Mouse (Mus musculus): ENCODE data around the gene Prmt8. TPM values are rescaled to one million over a fixed set of nuclear protein-coding genes. Genes with fewer than 3 reads are reported as not detected.

Prmt8 gene
- polyA plus RNA-seq, 1 experiment = 55.1 TPM

DNA sequence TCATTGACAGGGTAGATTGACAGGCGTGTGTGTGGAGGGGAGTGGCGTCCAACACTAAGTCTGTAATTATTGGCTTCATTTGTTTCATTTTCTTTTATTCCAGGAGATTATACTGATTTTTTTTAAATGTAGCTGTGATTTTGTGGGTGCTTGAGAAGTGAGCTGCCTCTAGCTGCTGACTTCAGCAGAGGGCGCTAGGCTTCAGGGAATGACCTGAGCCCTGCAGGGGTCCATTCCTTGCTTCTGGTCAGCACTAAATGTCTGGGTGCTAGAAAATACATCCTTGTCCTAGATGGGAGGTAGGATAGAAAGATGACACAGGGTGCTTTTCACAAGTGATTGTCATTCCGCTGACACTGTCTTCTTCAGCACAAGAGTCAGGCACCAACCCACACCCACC, 99.2 kb downstream of the Prmt8 start:
- no peak for DNase-seq (ENCODE audit: extremely low spot score in 1 of 2, low spot score in 1 of 2)

DNA sequence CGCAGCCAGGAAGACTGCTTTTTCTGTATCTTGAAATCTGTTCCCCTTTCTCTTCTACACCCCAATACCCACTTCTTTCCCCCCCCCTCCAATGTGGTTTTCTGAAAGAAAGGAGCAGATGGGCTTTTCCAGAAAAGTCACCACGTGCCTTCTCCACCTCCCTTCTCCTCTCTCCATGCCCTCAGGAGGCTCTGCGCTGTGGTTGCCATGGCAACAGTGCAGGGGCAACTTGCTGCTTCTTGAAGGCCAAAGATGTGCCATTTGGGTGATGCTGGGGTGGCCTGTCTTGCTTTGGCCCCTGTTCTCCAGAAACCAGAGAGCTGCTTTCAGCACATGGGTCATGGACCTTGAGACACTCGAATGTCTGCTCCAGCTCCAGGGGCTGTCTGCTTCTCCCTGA, 100.0 kb downstream of the Prmt8 start:
- DNase-seq (ENCODE audit: extremely low spot score in 1 of 2, low spot score in 1 of 2) = peak; percentile 22 to 43

DNA sequence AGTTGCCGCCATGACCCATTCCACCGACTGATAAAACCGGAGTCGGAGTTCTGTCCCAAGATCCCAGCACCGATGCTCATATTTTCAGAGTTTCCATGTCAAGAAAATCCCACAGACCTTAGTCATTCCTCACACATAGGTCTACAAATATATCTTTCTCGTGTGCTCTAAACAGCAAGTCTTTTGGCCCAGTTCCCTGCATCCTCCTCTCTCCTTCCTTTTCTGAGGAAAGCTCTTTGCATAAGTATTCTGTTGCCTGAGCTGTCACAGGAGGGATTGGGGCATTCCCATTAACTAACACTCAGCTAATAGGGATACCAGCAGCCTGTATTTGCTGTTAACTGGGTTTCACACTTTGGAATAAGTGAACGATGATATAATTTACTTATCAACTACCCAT, 106.0 kb downstream of the Prmt8 start:
- peak; percentile 65 to 88 for DNase-seq (ENCODE audit: extremely low spot score in 1 of 2, low spot score in 1 of 2)

DNA sequence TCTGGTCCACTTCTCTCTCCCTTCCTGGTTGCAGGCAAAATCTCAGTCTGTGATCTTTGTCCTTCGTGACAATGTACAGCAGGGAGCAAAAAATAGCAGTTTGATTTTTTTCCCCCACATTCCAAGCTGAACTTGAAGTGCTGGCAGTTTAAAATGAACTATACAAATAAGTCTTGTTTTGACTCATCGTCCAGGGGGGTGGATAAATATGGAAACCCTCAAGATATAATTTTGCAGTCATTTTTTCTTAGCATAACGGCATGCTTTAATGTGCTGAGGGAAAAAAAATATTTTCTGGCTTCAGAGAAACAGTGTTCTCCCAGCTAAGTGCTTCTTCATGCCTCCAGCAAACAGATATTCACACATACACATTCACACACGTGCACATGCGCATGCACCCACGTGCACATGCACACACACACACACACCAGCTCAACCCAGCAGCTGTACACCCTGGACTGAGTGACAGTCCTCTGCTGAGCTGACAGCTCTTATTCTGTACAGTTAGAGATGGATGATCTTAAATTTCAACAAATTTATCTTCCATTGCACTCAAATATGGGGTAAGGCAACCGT, 107.5 kb downstream of the Prmt8 start:
- DNase-seq (ENCODE audit: extremely low spot score in 1 of 2, low spot score in 1 of 2) = peak; percentile 58 to 63

DNA sequence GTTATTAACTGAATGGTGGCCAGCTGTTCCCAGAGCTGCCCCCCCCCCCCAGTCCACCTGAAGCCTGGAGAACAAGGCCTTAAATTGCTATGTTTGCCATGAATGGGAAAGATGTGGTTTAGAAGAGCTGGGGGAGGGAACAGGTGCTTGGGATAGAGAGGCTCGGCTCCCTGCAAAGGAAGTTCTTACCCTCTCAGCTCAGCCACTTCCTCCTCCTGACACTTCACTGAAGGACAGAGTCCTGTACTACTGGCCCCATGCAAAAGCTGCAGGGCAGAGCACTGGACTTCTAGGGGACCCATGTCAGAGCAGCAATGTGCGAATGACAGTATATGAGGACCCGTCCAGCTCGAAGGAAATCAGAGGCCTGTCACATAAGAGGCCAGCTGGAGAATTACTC, 109.3 kb downstream of the Prmt8 start:
- no peak for DNase-seq (ENCODE audit: extremely low spot score in 1 of 2, low spot score in 1 of 2)

DNA sequence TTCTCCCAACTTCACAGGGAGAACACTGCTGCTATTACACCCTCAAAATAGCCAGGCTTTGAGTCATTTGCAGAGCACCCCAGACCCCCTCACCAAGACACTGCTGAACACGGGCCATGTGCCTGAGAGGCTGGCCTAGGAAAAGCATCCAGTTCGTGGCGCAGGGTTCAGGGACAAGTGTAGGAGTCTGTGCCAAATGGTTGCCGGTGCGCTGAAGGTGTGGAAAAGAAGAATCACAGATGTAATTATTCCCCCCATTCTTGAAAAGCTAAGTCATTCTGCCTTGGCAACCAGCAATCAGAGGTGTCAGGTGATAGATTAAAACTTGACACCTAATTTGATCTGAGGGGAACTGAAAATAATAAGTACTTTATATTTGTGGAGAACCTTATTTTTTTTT, 109.8 kb downstream of the Prmt8 start:
- no peak for DNase-seq (ENCODE audit: extremely low spot score in 1 of 2, low spot score in 1 of 2)

DNA sequence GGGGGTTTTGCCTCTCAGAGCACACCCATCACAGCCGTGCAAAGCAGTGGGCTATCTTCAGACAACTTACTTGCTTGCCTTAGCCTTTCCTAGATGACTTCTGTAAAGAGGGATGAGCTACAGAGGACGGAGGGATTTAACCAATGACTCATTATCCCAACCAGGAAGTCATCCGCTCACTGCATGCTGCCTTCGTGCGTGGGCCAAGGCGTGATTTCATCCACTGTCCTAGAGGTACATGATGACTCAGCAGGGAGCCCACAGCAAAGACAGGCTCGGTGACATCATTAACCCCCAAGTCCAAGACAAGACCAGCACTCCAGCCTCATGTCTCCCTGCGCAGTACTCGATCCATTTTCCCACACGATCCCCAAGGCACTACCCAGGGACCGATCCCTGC, 112.1 kb downstream of the Prmt8 start:
- peak in 1 of 2 experiments; percentile 43 for DNase-seq (ENCODE audit: extremely low spot score in 1 of 2, low spot score in 1 of 2)

DNA sequence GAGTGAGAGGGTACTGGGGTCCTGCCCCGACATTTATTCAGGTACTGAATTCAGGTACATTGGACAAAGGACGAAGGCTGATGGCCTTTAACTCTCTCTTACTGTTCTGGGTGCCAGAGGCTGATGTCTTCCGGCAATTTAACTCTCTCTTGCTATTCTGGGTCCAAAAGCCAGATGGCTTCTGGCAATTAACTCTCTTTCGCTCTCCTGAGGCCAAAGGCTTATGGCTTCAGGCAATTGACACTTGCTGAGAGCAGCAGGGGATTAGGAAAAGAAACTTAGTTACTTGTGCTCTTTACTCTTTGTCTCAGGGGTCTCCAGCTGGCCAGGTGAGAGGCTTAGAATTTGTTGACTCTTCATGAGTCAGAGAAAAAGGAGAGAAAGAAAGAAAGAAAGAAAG, 113.3 kb downstream of the Prmt8 start:
- no peak for DNase-seq (ENCODE audit: extremely low spot score in 1 of 2, low spot score in 1 of 2)

DNA sequence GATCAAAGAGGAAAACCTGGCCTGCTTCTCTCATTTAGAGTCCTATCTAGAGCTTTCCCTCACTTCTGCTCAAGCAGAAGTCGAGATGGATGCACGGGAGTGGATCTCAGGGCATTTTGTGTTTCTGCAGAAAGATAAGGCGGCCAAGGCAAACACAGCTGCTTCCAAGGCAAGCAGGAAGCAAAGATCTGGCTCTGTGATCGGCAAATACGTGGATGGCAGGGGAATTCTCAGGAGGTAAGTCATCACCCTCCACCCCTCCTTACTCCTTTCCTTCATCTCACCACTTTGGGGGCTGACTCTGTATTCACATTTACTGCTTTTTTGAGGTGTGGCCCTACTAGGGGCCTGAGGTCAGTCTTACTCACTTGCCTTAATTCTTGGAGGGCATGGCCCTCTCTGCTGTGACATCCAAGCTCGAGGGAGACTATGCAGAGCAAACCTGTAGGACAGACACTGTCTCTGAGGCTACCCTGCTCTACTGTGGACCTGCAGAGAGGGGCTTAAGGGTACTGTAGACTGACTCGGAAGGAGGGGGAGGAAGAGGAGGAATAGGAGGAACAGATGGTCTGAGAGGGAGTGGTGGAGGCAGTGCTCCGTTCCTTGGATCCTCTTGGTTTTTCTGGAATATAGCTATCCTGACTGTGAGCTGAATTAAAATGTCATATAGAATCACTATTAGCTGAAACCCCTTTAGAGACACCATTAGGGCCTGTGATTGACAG, 128.0 kb downstream of the Prmt8 start:
- DNase-seq (ENCODE audit: extremely low spot score in 1 of 2, low spot score in 1 of 2) = no peak

Other genes with a start within 250 kb of the Prmt8 start
- gene Cracr2a, start 208.1 kb downstream of the Prmt8 start, polyA plus RNA-seq (2012; rRNA removed) = 0.90 and 0.96 TPM in 2 replicates
- 0.94 and 2.1 TPM in 2 replicates for gene Tspan11, start 118.1 kb upstream of the Prmt8 start, polyA plus RNA-seq (2012; rRNA removed)

Measured in frontal cortex, adult 2 months (tissue).